Mouse (Mus musculus) neural tube, embryonic 15.5 days (tissue): Measurements from ENCODE around the gene Nuak1. TPM values are rescaled to one million over a fixed set of nuclear protein-coding genes. Genes with fewer than 3 reads are reported as not detected.

Experiments used
- ATAC-seq: fragments of 200-750 bp; cut with Nextera tagmentation; 2 replicates; pipeline ENCODE4 v1.8.0; 2017; ENCODE audit warnings: mild to moderate bottlenecking, moderate TSS enrichment, moderate library complexity; ENCODE audit not compliant: low FRiP score
- H3K27ac ChIP-seq: fragments of 300-500 bp; sonication (generic); replicated peaks from 2 replicates; pipeline ENCODE4 v1.5.1; 2015; ENCODE audit warnings: mild to moderate bottlenecking, inconsistent platforms
- H3K27me3 ChIP-seq: fragments of 300-500 bp; sonication (generic); replicated peaks from 2 replicates; pipeline ENCODE4 v1.6.1; 2015; ENCODE audit warnings: inconsistent platforms
- H3K36me3 ChIP-seq: fragments of 300-500 bp; sonication (generic); 2 replicates; pipeline ENCODE4 v1.6.1; 2015; ENCODE audit warnings: inconsistent platforms
- H3K4me1 ChIP-seq: fragments of 300-500 bp; sonication (generic); 2 replicates; pipeline ENCODE4 v1.6.1; 2015; ENCODE audit warnings: inconsistent platforms
- H3K4me2 ChIP-seq: fragments of 300-500 bp; sonication (generic); 2 replicates; pipeline ENCODE4 v1.6.1; 2015; ENCODE audit warnings: inconsistent platforms, mild to moderate bottlenecking, moderate library complexity
- H3K4me3 ChIP-seq: fragments of 300-500 bp; sonication (generic); replicated peaks from 2 replicates; pipeline ENCODE4 v1.5.1; 2015; ENCODE audit warnings: mild to moderate bottlenecking, inconsistent platforms
- H3K9ac ChIP-seq: fragments of 300-500 bp; sonication (generic); replicated peaks from 2 replicates; pipeline ENCODE4 v1.6.1; 2015; ENCODE audit warnings: mild to moderate bottlenecking, inconsistent platforms
- H3K9me3 ChIP-seq: fragments of 300-500 bp; sonication (generic); replicated peaks from 2 replicates; pipeline ENCODE4 v1.6.1; 2016; ENCODE audit warnings: inconsistent platforms
- WGBS: fragments of 180-500 bp; shearing (Covaris S2); methylation state at CpG from one replicate; pipeline ENCODE4 v1.1.7; 2015; ENCODE audit warnings: mixed read lengths; 5-methylcytosine and 5-hydroxymethylcytosine counted together
- polyA plus RNA-seq: library from polyadenylated mRNA; unstranded; fragments of >200 nt; fragmentation: Nextera tagmentation; extraction: Ambion mirVana; gene quantifications from 2 replicates; pipeline ENCODE4 v1.2.1, GENCODE M21; 2015

The Nuak1 gene
- polyA plus RNA-seq, 1 experiment from 2014 or later: 4.8 TPM

DNA sequence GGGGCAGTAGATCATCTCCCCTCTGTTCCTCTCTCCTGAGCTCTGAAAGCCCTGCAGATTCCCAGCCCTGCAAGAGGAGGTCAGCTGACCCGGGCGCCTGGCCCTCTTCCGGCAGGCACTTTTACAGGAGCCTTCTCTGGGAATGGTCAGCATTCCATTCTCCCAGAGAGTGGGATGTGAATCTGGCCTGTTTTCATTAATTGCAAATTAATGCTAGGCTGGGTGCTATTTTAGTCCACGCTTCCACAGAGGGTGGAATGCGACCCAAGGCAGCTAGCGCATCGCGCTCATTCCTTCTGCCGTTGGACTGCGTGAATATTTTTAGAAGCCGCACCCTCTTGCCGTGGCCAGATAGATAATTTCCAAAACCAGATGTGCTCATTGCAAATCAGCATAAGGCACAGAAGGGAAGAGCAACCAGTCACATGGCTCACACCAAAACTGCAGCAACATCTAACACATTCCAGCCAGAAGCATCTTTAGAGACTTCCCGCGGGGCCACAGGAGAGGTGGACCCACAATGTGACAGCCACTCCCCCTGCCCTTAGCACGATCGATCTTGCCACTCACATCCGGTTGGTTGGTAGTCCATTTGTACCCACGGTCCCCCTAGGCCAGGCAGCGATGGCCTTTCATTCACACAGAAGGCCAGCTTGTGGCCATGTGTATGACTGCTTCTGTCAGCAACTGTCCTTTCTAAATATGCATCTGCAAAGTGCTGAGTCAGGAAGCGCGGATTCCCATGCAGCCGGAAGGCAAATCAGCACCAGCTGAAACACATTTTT is 51.8 kb downstream of the Nuak1 start:
- Histone ChIP-seq H3K4me1 (peaks cover 59% of the 10 kb centered on the region), H3K4me2 (peak overlapping the region; percentile 6), H3K27me3 (no peaks in the 10 kb centered on the region), H3K4me3 (no peak overlapping the region), H3K27ac (peak overlapping the region; percentile 43; the same call in 1 of the 2 replicates), H3K9ac (no peak overlapping the region), H3K9me3 (no peaks in the 10 kb centered on the region), H3K36me3 (no peaks in the 10 kb centered on the region)
- whole genome bisulfite sequencing: 32% methylated on average over 22 of the region's 22 CpGs
- ATAC-seq: peak; percentile 14; the same call in 1 of the 2 replicates

DNA sequence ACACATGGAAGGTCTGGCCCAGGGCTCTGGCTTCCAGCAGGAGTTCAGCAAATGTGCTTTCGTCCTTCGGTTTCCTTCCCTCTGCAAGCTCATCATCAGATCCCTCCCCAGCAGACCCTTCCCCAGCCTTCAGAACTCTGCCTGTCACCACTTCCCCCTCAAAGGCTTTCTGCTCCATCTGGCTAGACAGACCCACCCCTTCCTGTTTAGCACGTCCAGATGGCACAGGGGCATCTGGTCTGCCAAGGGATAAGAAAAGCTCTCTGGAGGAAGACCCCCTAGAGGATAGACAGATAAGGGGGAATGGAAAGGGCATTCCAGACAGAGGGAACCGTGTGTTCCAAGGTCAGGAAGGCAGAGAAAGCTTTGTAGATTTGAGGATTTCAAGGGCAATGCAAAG is 53.1 kb downstream of the Nuak1 start:
- H3K9me3 ChIP-seq: no peaks in the 10 kb centered on the region
- no peak overlapping the region for H3K27ac ChIP-seq
- H3K4me3 ChIP-seq: no peak overlapping the region
- 34% methylated on average over 4 of the region's 4 CpGs for WGBS
- no peak overlapping the region for H3K9ac ChIP-seq
- H3K27me3 ChIP-seq: no peaks in the 10 kb centered on the region
- no peaks in the 10 kb centered on the region for H3K36me3 ChIP-seq
- no peak for ATAC-seq
- H3K4me2 ChIP-seq: no peak overlapping the region
- peaks cover 55% of the 10 kb centered on the region for H3K4me1 ChIP-seq

DNA sequence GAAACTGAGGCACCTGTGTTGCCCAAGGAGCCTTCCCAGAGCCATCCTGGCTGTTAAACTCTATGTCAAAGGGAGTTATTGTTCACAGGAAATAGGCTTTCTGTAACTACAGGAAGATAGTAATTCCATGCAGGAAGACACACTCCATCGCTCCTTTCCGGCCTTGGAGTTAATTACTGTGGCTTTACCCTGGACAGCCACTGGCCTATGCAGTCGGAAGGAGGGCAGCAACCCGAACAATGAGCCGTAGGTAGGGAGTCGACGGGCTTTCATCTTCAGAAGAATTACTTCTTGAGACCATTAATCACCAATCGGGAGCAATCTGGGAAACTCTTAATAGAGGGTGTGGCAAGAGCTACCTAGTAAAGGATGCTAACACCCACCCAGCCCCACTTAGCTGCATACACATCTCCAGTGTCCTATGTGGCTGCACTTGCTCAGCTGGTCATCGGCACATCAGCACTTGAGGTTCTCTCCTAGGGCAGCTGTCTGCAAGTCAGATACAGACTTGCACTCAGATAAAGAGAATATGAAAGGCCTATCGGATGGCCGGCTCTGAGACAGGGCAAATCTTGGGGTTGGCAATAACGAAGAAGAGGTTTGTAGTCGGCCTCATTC is 53.7 kb downstream of the Nuak1 start:
- no peak overlapping the region for H3K4me3 ChIP-seq
- no peaks in the 10 kb centered on the region for H3K27me3 ChIP-seq
- H3K27ac ChIP-seq: no peak overlapping the region
- H3K4me2 ChIP-seq: no peak overlapping the region
- no peaks in the 10 kb centered on the region for H3K9me3 ChIP-seq
- no peaks in the 10 kb centered on the region for H3K36me3 ChIP-seq
- no peak for ATAC-seq
- H3K4me1 ChIP-seq: peaks cover 51% of the 10 kb centered on the region
- 41% methylated on average over 13 of the region's 13 CpGs for WGBS
- no peak overlapping the region for H3K9ac ChIP-seq

DNA sequence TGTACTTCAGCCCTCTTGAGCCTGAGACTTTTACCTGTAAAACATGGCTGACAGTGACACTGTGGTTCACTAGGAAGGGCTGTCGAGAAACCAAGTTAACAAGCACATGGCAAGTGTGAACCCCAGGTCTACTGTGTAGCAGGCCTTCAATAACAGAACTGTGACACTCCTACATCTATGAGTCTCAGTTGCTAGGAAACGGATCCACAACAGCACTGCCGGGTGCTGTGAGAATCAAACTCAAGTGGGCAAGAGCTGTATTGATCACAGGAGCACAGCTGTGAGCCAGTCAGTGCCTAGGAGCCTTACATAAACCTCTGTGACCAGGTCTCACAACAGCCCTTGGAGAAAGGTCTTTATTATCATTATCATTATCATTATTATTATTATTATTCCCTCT is 54.2 kb downstream of the Nuak1 start:
- H3K9me3 ChIP-seq: no peaks in the 10 kb centered on the region
- H3K9ac ChIP-seq: no peak overlapping the region
- H3K27ac ChIP-seq: no peak overlapping the region
- ATAC-seq: no peak
- 46% methylated on average over 3 of the region's 3 CpGs for WGBS
- no peak overlapping the region for H3K4me2 ChIP-seq
- H3K27me3 ChIP-seq: no peaks in the 10 kb centered on the region
- no peak overlapping the region for H3K4me3 ChIP-seq
- peaks cover 51% of the 10 kb centered on the region for H3K4me1 ChIP-seq
- H3K36me3 ChIP-seq: no peaks in the 10 kb centered on the region

DNA sequence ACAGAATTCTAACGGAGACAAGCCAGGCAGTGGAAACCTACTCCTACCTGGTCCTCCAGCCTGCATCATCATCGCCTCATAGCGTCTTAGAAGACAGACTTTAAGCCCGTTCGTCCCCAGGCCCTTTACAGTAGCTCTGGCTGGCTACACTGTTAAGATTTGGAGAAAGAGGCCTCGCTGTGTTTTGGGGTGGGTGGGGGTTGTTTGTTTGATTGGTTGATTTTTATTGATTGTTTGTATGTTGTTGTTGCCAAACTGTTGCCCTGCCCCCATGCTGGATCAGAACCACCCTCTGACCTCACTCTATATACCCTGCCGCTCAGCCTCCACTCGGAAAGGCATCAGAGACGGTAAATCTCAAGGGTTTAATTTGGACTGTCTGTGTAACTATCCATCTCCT is 55.6 kb downstream of the Nuak1 start:
- H3K27me3 ChIP-seq: no peaks in the 10 kb centered on the region
- WGBS: 75% methylated on average over 9 of the region's 9 CpGs
- H3K27ac ChIP-seq: no peak overlapping the region
- peaks cover 51% of the 10 kb centered on the region for H3K4me1 ChIP-seq
- no peak overlapping the region for H3K4me3 ChIP-seq
- ATAC-seq: no peak
- no peak overlapping the region for H3K9ac ChIP-seq
- H3K4me2 ChIP-seq: no peak overlapping the region
- no peaks in the 10 kb centered on the region for H3K9me3 ChIP-seq
- no peaks in the 10 kb centered on the region for H3K36me3 ChIP-seq

DNA sequence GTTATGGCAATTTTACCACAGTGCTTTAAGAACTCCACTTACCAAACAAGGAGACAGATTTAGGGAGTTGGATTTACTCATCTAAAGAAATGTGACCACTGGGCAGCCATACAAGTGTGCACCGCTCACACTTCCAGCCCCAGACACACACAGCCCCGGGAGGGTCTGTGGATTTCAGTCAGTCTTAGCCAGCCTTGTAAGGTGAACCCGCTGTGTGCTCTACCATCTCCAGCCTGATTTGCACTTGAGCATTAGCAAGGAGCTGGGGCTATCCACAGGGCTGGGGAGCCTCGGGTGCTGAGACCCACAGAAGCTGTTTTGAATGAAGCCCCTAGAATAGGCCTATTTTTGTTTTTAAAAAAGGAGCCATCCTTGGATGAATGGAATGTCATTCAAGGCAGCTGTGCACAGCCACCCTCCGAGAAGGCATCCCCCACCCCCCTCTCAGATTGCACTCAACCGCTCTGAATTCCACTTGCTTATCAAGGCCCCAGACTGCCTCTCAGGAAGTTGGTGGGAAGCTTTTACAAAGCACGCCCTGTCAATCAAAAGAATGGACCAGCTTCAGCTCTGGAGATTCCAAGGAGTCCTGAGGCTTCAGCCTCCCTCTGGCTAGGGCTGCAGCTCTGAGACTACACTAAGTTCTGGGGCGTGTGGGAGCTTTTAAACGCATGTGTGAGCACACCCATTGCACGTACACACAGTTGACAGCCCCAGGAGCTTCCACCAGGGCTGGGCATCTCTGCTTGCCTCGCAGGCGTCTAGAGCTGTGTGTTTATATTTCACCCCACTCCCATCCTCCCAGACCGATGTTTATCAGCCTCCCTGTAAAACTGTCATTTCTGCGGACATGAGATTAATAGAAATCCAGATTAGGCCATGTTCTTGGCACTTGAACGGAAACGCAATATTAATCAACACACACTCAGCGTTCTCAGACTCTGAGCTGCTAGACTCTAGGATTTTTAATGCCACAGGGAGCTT is 57.2 kb downstream of the Nuak1 start:
- peak; percentile 28; the same call in 1 of the 2 replicates for ATAC-seq

DNA sequence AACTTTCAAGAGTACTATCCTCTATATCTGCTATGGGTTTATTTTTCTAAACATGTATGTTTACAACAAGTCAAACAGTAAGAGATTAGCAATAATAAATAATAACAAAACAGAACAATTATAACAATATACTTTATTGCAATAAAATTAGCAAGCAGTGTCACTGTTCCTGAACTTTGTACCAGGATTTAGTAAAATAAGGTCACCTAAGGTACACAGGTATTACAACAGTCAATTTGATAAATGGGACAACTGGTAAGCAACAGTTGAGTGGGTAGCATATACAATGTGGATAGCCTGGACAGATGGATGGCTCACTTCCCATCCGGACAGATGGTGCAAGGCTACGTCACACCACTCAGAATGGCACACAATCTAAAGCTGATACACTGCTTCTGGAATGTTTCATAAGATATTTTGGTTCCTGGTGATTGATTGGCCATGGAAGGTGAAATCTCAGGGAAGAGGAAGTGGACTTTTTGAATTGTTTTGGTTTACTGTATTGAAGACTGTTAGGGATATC is 59.1 kb downstream of the Nuak1 start:
- WGBS: 88% methylated on average over 2 of the region's 2 CpGs
- Histone ChIP-seq H3K4me2 (no peak overlapping the region), H3K9ac (no peak overlapping the region), H3K27ac (no peak overlapping the region), H3K27me3 (no peaks in the 10 kb centered on the region), H3K36me3 (no peaks in the 10 kb centered on the region; the same call in 1 of the 2 replicates), H3K4me3 (no peak overlapping the region), H3K9me3 (no peaks in the 10 kb centered on the region), H3K4me1 (peaks cover 17% of the 10 kb centered on the region)
- ATAC-seq: no peak

More for the DNA sequence above, 57.2 kb downstream of the Nuak1 start:
- no peaks in the 10 kb centered on the region for H3K27me3 ChIP-seq
- no peak overlapping the region for H3K9ac ChIP-seq
- 28% methylated on average over 17 of the region's 17 CpGs for WGBS
- H3K4me1 ChIP-seq: peaks cover 36% of the 10 kb centered on the region
- H3K36me3 ChIP-seq: no peaks in the 10 kb centered on the region
- no peaks in the 10 kb centered on the region for H3K9me3 ChIP-seq
- H3K27ac ChIP-seq: peak overlapping the region; percentile 54
- no peak overlapping the region for H3K4me3 ChIP-seq
- no peak overlapping the region for H3K4me2 ChIP-seq

DNA sequence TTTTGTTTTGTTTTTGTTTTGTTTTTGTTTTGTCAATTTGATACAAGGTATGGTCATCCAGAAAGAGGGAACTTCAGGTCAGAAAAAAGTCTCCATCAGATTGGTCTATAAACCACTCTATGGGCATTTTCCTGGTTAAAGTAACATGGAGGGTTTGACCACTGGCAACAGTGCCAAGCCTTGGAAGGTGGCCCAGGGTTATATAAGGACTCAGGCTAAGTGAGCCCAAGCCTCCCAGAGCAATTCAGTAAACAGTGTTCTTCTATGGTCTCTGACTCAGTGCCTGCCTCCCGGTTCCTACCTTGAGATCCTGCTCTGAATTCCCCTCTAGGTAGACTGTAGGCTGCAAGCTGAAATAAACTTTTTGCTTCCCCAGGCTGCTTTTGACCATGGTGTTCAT is 61.0 kb downstream of the Nuak1 start:
- WGBS: 100% methylated on average over 1 of the region's 1 CpGs
- H3K4me2 ChIP-seq: no peak overlapping the region
- H3K9me3 ChIP-seq: no peaks in the 10 kb centered on the region
- no peak for ATAC-seq
- no peaks in the 10 kb centered on the region for H3K27me3 ChIP-seq
- H3K4me1 ChIP-seq: peaks cover 10% of the 10 kb centered on the region
- no peak overlapping the region for H3K4me3 ChIP-seq
- no peak overlapping the region for H3K9ac ChIP-seq
- peaks cover 8% of the 10 kb centered on the region for H3K36me3 ChIP-seq
- no peak overlapping the region for H3K27ac ChIP-seq

DNA sequence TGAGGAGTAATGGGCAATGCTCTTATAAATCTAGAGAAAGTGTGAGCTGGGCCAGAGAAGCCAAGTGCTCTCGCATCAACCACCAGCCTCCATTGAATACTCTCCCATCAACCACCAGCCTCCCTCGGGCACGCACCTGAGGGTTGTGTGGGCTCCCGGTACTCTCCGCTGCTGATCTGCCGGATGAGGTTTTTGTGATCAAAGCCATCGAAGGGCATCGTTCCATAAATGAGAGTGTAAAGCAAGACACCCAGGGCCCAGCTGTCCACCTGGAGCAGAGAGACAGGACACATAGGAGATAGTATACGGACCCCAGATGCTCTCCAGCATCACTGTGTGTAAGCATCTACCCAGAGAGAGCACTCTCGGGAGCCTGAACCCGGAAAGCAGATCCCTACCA is 62.4 kb downstream of the Nuak1 start:
- Histone ChIP-seq H3K27me3 (no peaks in the 10 kb centered on the region), H3K4me3 (no peak overlapping the region), H3K36me3 (peaks cover 17% of the 10 kb centered on the region), H3K9me3 (no peaks in the 10 kb centered on the region), H3K4me2 (no peak overlapping the region), H3K27ac (no peak overlapping the region), H3K4me1 (peaks cover 2% of the 10 kb centered on the region), H3K9ac (no peak overlapping the region)
- WGBS: 91% methylated on average over 11 of the region's 11 CpGs
- ATAC-seq: no peak

DNA sequence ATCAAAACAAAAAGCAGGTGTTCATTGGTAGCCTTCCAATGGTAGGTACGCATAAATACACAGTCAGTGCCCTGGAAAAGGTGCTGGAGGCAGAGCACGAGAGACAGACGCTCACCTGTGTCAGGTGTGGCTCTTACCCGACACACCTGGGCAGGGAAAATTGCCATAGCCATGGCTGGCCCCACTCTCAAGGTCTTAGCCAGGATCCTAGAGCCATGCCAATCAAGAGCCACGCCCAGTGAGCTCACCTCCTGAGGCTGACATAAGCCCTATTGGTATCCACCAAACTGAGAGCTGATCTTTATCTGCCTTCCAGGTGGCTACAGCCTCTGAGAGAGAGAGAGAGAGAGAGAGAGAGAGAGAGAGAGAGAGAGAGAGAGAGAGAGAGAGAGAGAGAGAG is 64.1 kb downstream of the Nuak1 start:
- Histone ChIP-seq H3K4me3 (no peak overlapping the region), H3K9me3 (no peaks in the 10 kb centered on the region), H3K4me2 (no peak overlapping the region), H3K27ac (no peak overlapping the region), H3K27me3 (no peaks in the 10 kb centered on the region), H3K9ac (no peak overlapping the region), H3K4me1 (peaks cover 14% of the 10 kb centered on the region), H3K36me3 (peaks cover 17% of the 10 kb centered on the region)
- ATAC-seq: no peak
- WGBS: 92% methylated on average over 5 of the region's 5 CpGs

DNA sequence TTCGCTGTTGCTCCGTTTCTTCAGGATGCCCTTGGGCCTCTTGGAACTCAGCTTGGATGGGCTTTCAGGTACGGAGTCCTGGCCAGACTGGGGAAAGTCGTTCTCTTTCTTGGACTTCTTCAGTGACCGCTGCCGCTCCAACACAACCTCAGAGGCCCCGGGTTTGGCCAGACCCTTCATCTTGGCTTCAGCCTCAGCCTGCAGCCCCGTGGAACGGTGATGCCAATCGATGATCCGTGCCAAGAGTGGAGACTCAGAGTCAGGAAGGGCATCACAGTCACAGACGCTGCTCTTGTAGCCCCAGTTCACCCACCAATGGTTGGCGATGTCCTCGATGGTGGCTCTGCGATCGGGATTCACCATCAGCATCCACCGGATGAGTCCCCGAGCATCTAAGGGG is 65.4 kb downstream of the Nuak1 start:
- WGBS: 94% methylated on average over 18 of the region's 18 CpGs

More for the DNA sequence above, 65.4 kb downstream of the Nuak1 start:
- Histone ChIP-seq H3K4me1 (peaks cover 16% of the 10 kb centered on the region), H3K27ac (no peak overlapping the region), H3K9ac (no peak overlapping the region), H3K4me3 (no peak overlapping the region), H3K27me3 (no peaks in the 10 kb centered on the region), H3K4me2 (no peak overlapping the region), H3K9me3 (no peaks in the 10 kb centered on the region), H3K36me3 (peaks cover 17% of the 10 kb centered on the region)
- ATAC-seq: no peak
